Mouse (Mus musculus) pancreas, adult 10 weeks (tissue): ENCODE measurements around the gene Six2. TPM values are rescaled to one million over a fixed set of nuclear protein-coding genes. Genes with fewer than 3 reads are reported as not detected.

Experiments used
- polyA plus RNA-seq: library from polyadenylated mRNA; stranded (reverse); fragments of 350-450 nt; fragmentation: Illumina TruSeq; extraction: RNeasy Lipid Tissue Mini Kit (QIAGEN cat#74804); gene quantifications from one replicate; pipeline ENCODE4 v1.2.3, GENCODE M21; 2015; ENCODE audit warnings: low read depth, low replicate concordance; ENCODE audit not compliant: insufficient read depth

Gene Six2
- polyA plus RNA-seq, result not detected

GRCm38 (mm10) chr17:85688236-85688910, at the start of gene Six2:
Gene Six2, minus strand, starts transcription at chr17:85688274.

Other genes with a start within 250 kb of the Six2 start
- not detected for gene Six3, start 74.7 kb downstream of the Six2 start, polyA plus RNA-seq